Mouse (Mus musculus) heart, embryonic 14.5 days (tissue): ENCODE measurements at regions not wholly inside any gene's neighbourhood (a gene's known extent, or its start where the extent isn't known, plus 50 kb on each side); places are given as distances from the start of the nearest gene placed in this dataset.
A peak's percentile ranks its signal among the peaks of the same experiment; 100 is the strongest.

Experiments used
- ATAC-seq: fragments of 200-750 bp; cut with Nextera tagmentation; 2 replicates; pipeline ENCODE4 v1.8.0; 2017; ENCODE audit warnings: low read depth, moderate TSS enrichment; ENCODE audit not compliant: insufficient number of reproducible peaks, insufficient read depth, low FRiP score
- H3K27ac ChIP-seq, 2 experiments: fragments of 200-500 bp in 1 of 2; fragments of 300-500 bp in 1 of 2; sonication (generic) in 1 of 2; replicated peaks in 1 of 2; 2 replicates each; pipeline ENCODE4 v1.5.1; 2012 to 2014; ENCODE audit warnings: low read depth in 2 of 2, low read length in 2 of 2, control low read depth in 1 of 2, mild to moderate bottlenecking in 1 of 2, mixed read lengths in 1 of 2; ENCODE audit not compliant: control insufficient read depth in 1 of 2, insufficient read depth in 1 of 2
- H3K27me3 ChIP-seq: fragments of 300-500 bp; sonication (generic); 2 replicates; pipeline ENCODE4 v1.6.1; 2014; ENCODE audit warnings: mild to moderate bottlenecking, low read length, control low read depth; ENCODE audit not compliant: control insufficient read depth, insufficient read depth
- H3K36me3 ChIP-seq: fragments of 300-500 bp; sonication (generic); 2 replicates; pipeline ENCODE4 v1.6.1; 2014; ENCODE audit warnings: mild to moderate bottlenecking, control low read depth, low read length, mixed read lengths; ENCODE audit not compliant: control insufficient read depth, insufficient read depth
- H3K4me1 ChIP-seq, 2 experiments: fragments of 200-500 bp in 1 of 2; fragments of 300-500 bp in 1 of 2; sonication (generic) in 1 of 2; 2 replicates each; pipeline ENCODE4 v1.6.1; 2012 to 2014; ENCODE audit warnings: low read length in 2 of 2, control low read depth in 1 of 2, mixed read lengths in 1 of 2; ENCODE audit not compliant: control insufficient read depth in 2 of 2, insufficient read depth in 2 of 2
- H3K4me2 ChIP-seq: fragments of 300-500 bp; sonication (generic); 2 replicates; pipeline ENCODE4 v1.6.1; 2014; ENCODE audit warnings: mild to moderate bottlenecking, low read length
- H3K4me3 ChIP-seq, 2 experiments: fragments of 200-500 bp in 1 of 2; fragments of 300-500 bp in 1 of 2; sonication (generic) in 1 of 2; 2 replicates each; pipeline ENCODE4 v1.5.1; 2012 to 2014; ENCODE audit warnings: low read length in 2 of 2, mild to moderate bottlenecking in 2 of 2, control low read depth in 1 of 2, low read depth in 1 of 2, moderate library complexity in 1 of 2; ENCODE audit not compliant: control insufficient read depth in 1 of 2, insufficient read depth in 1 of 2
- H3K9ac ChIP-seq: fragments of 300-500 bp; sonication (generic); 2 replicates; pipeline ENCODE4 v1.6.1; 2014; ENCODE audit warnings: mild to moderate bottlenecking, low read length
- H3K9me3 ChIP-seq: fragments of 300-500 bp; sonication (generic); 2 replicates; pipeline ENCODE4 v1.6.1; 2016; ENCODE audit warnings: low read length, control low read depth; ENCODE audit not compliant: control insufficient read depth
- WGBS: fragments of 180-500 bp; shearing (Covaris S2); extraction: QIAGEN DNeasy Blood & Tissue Kit; methylation state at CpG from one replicate; pipeline ENCODE4 v1.1.7; 2014; 5-methylcytosine and 5-hydroxymethylcytosine counted together

DNA sequence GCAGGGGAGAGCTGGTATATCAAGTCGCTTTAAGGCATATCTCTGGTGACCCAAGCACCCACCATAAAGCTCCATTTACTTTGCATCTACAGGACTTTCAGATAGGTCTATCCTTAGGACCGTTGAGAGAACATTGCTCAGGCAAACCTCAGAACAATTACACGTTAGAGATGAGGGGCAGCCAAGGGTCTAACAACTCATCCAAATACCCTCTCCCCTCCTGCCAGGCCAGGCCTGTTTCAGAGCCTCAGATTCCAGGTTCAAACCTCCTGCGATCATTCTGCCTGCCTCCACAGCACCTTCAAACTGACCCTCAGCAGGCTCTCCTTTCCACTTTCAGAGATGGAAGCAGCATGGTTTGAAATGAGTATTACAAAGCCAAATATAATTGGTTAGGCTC lies 331.0 kb upstream of the Zfp637 start:
- whole genome bisulfite sequencing, result 87% methylated on average over 4 of the region's 4 CpGs
- Histone ChIP-seq H3K4me2 (no peak overlapping the region), H3K4me1 (peaks cover 8 to 11% of the 10 kb centered on the region in 2 experiments; a peak in 2 of 4 replicates), H3K9me3 (no peaks in the 10 kb centered on the region), H3K4me3 (no peak overlapping the region), H3K27ac (no peak overlapping the region), H3K27me3 (no peaks in the 10 kb centered on the region), H3K36me3 (no peaks in the 10 kb centered on the region), H3K9ac (no peak overlapping the region)
- no peak for ATAC-seq

DNA sequence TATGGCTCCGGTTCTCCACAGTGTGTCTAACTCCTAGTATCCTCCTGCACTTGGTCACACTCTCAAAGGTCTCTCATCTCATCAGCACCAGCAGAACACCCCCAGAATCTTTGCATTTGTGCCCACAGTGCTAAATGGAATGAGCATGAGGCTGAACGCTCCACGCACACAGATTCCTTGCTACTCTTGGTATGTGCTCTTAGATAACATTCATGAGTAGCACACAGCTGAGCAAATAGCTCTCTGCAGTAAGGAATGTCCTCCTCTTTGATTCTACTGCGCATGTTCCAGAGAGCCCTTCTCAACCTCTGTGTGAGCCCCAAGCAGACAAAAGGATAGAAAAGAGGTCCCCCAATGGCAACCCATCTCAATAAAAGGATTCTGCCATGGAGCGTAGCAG lies 326.1 kb upstream of the Zfp637 start:
- WGBS, result 35% methylated on average over 5 of the region's 5 CpGs
- Histone ChIP-seq H3K27ac (no peak overlapping the region), H3K4me1 (peaks cover 8 to 12% of the 10 kb centered on the region in 2 experiments; a peak in 1 of 4 replicates), H3K36me3 (no peaks in the 10 kb centered on the region), H3K4me3 (no peak overlapping the region), H3K9ac (no peak overlapping the region), H3K27me3 (no peaks in the 10 kb centered on the region), H3K4me2 (no peak overlapping the region), H3K9me3 (no peaks in the 10 kb centered on the region)
- no peak for ATAC-seq

DNA sequence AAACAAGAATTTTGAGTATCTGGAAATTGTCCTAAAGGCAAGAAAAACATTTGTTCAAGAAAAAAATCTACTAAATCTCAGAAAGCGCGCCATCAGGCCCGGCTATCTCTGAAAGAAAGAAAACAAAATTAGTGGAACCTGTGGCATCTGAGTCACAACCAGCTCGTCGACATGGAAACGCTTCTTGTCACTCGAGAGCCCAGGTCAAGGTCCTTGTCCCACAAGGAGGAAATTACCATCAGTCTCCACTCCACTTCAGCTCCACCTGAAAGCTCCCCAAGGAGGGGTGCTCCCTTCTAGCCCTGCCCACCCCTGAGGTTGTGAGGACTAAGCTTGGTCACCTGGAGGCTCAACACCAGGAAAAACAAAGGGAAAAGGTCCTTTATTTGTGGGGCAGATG lies 324.1 kb upstream of the Zfp637 start:
- Histone ChIP-seq H3K9me3 (no peaks in the 10 kb centered on the region), H3K27ac (no peak overlapping the region), H3K4me1 (peaks cover 6% of the 10 kb centered on the region in 2 experiments; a peak in 1 of 4 replicates), H3K36me3 (no peaks in the 10 kb centered on the region), H3K4me2 (no peak overlapping the region), H3K27me3 (no peaks in the 10 kb centered on the region), H3K4me3 (no peak overlapping the region), H3K9ac (no peak overlapping the region)
- ATAC-seq, result no peak
- WGBS, result 59% methylated on average over 7 of the region's 7 CpGs

DNA sequence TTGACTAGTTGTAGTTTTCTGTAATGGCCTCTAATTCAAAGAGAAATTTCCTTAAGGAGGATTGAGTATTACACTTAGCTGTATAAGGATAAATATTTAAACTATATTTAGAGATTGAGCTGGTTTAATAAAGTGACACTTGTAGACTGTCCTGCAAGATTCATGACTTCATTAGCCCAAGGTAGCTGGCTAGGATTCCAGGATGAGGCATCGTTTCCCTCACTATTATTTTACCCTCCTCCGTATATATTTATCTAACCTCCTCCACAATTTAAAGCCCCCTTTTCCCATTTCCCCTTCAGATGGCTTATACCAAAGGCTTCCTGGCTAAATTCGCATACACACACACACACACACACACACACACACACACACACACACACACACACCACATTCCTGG lies 322.0 kb upstream of the Zfp637 start:
- no peaks in the 10 kb centered on the region for H3K27me3 ChIP-seq
- 64% methylated on average over 3 of the region's 3 CpGs for WGBS
- no peak for ATAC-seq
- H3K4me3 ChIP-seq, result no peak overlapping the region
- H3K4me1 ChIP-seq, result peaks cover 6% of the 10 kb centered on the region in 2 experiments; a peak in 1 of 4 replicates
- no peak overlapping the region for H3K27ac ChIP-seq
- no peaks in the 10 kb centered on the region for H3K9me3 ChIP-seq
- H3K36me3 ChIP-seq, result no peaks in the 10 kb centered on the region
- H3K9ac ChIP-seq, result no peak overlapping the region
- no peak overlapping the region for H3K4me2 ChIP-seq

DNA sequence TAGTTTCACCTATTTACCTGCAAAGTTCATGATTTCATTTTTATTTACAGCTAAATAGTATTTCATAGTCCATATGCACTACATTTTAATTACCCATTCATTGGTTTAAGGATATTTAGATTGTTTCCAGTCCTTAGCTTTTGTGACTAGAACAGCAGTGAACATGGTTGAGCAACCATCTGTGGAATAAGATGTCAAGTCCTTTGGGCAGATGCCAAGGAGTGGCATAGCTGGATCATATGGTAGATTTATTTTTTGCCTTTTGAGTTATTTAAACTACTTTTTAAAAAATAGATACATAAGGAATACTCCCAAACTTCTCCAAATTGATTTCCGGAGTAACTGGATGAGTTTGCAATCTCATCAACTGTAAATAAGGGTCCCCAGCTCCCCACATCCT lies 321.5 kb upstream of the Zfp637 start:
- Histone ChIP-seq H3K4me1 (peaks cover 6% of the 10 kb centered on the region in 2 experiments; a peak in 1 of 4 replicates), H3K9ac (no peak overlapping the region), H3K36me3 (no peaks in the 10 kb centered on the region), H3K27me3 (no peaks in the 10 kb centered on the region), H3K4me2 (no peak overlapping the region), H3K4me3 (no peak overlapping the region), H3K27ac (no peak overlapping the region), H3K9me3 (no peaks in the 10 kb centered on the region)
- WGBS, result 100% methylated on average over 1 of the region's 1 CpGs
- no peak for ATAC-seq

DNA sequence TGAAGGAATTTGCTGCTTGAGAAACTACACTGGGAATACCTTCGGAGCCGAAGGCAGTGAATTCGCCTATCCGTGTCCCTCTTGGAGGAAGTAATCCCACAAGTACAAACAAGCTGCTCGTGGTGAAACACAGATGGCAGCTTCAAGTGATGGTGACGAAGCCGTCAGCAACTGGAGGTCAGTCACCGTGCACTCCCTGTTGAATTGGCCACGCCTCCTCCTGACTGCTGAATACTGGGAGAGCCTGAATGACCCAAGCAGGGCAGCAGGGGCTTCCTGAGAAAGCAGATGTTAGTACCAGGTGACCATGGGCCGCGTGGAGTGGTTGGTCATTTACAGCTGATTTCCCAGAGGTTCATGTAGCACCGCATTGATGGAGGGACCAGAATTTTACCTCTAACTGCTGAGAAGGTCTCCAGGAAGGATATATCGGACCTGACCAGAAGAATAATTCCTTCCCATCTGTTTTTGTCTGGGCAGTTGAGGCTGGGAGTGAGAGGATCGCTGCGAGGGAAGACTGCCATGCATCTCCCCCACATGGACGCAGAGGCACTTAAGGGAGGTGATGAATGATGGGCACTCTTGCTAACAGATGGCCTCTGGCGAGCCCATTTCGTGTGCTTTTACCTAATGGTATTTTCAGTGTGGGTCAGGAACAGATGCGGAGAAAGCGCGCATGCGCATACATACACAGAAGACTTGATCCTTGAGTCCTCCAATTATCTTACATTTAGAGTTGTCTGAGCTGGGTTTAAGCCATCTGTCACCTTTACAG lies 314.6 kb upstream of the Zfp637 start:
- H3K4me1 ChIP-seq, result peaks cover 6 to 15% of the 10 kb centered on the region in 2 experiments
- WGBS, result 30% methylated on average over 22 of the region's 22 CpGs
- H3K36me3 ChIP-seq, result no peaks in the 10 kb centered on the region
- H3K4me3 ChIP-seq, result 0 out of 4 replicates have a peak overlapping the region, but pooled peaks have one; percentile 6
- no peaks in the 10 kb centered on the region for H3K9me3 ChIP-seq
- no peaks in the 10 kb centered on the region; the same call in 1 of the 2 replicates for H3K27me3 ChIP-seq
- H3K9ac ChIP-seq, result no peak overlapping the region
- H3K27ac ChIP-seq, result no peak overlapping the region; a peak in 1 of 4 replicates
- peak overlapping the region; percentile 53 for H3K4me2 ChIP-seq
- ATAC-seq, result peak; percentile 59; the same call in 1 of the 2 replicates

DNA sequence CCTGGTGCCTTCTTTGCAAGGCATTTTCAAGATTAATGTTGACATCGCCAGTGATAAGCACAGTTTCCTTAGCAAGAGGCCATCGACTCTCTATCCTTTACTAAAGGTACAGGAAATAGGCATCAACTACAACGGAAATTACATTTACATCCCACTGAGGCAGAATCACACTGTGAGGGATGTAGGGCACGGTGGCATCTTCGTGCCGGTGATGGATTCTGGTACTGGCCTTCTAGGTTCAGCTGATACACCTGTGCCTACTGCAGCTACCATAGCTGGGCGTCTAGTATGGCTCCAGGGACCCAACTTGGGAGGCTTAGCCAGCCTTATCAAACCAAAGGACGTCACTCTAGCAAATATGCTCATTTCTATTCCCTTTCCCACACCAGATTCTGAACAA lies 313.5 kb upstream of the Zfp637 start:
- H3K4me2 ChIP-seq, result no peak overlapping the region
- H3K9me3 ChIP-seq, result no peaks in the 10 kb centered on the region
- no peak overlapping the region for H3K9ac ChIP-seq
- H3K4me1 ChIP-seq, result peaks cover 6 to 15% of the 10 kb centered on the region in 2 experiments
- no peaks in the 10 kb centered on the region; the same call in none of the 2 replicates for H3K27me3 ChIP-seq
- H3K27ac ChIP-seq, result no peak overlapping the region
- ATAC-seq, result no peak
- H3K36me3 ChIP-seq, result no peaks in the 10 kb centered on the region
- WGBS, result 81% methylated on average over 8 of the region's 8 CpGs
- H3K4me3 ChIP-seq, result no peak overlapping the region

DNA sequence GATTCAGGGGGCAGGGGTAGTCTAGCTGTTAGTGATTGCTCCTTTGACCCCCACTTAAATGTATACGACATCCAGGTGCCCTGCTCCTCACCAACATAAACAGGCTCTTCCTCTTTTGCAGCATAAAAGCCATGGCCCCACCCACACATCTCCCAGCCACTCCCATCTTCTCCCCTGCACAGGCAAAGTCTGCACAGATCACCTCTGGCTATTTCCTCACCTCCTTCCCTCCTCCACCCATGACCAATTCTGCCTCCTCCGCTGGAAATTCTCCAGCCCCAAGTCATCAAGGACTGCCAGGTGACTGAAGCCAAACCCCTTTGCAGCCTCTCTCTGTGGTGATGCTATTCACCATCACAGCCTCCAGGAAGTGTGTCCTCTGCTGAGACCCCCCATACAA lies 306.8 kb upstream of the Zfp637 start:
- H3K36me3 ChIP-seq, result no peaks in the 10 kb centered on the region
- 61% methylated on average over 2 of the region's 2 CpGs for WGBS
- no peak overlapping the region for H3K4me3 ChIP-seq
- no peaks in the 10 kb centered on the region for H3K4me1 ChIP-seq
- H3K9ac ChIP-seq, result no peak overlapping the region
- no peak overlapping the region for H3K4me2 ChIP-seq
- no peak overlapping the region for H3K27ac ChIP-seq
- no peak for ATAC-seq
- no peaks in the 10 kb centered on the region for H3K9me3 ChIP-seq
- peaks cover 9% of the 10 kb centered on the region for H3K27me3 ChIP-seq
